Mouse (Mus musculus): ENCODE measurements around the gene Col5a1. TPM values are rescaled to one million over a fixed set of nuclear protein-coding genes. Genes with fewer than 3 reads are reported as not detected.

The Col5a1 gene
- polyA plus RNA-seq, 1 experiment: 37.9 TPM

DNA sequence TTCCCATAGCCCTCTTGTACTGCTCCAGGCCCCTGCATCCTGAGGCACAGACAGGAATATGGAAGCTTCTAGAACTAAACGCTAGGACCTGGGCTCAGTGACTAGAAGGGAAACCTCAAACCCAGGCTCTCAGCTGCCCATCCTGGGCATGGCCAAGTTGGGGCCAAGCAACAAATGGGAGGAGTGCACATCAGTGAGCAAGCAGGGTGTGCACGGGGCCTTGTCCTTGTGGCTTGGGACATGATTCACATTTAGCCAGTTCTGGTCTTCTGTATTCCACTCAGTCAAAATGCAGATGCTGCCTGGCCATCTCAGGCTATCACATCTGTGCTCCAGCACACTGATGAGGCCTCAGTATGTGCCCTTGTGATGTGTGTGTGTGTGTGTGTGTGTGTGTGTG is 49.2 kb downstream of the Col5a1 start:
- Histone ChIP-seq H3K79me3 (ENCODE audit: low read depth) (peaks cover 48% of the 10 kb centered on the region), H3ac (ENCODE audit: control insufficient read depth, insufficient read length, low read depth) (no peak overlapping the region), H3K36me3 (ENCODE audit: control insufficient read depth, insufficient read depth) (peaks cover 61% of the 10 kb centered on the region), H3K27me3 (ENCODE audit: control insufficient read depth, insufficient read depth, insufficient read length) (no peaks in the 10 kb centered on the region), H3K4me3 (ENCODE audit: insufficient read depth, poor library complexity, severe bottlenecking) (no peak overlapping the region), H3K79me2 (ENCODE audit: control insufficient read depth, insufficient read depth) (peaks cover 91% of the 10 kb centered on the region)
- no peak for TF ChIP-seq USF1 (IDR thresholded peaks at IDR 0.05; ENCODE audit: low read depth)
- TF ChIP-seq CTCF (IDR thresholded peaks at IDR 0.05; ENCODE audit: control insufficient read depth, insufficient read depth, insufficient read length): no peak
- no peak for TF ChIP-seq FOSL1 (IDR thresholded peaks at IDR 0.05; ENCODE audit: insufficient read depth, low read length, poor library complexity, severe bottlenecking)
- no peak for TF ChIP-seq CEBPB (IDR thresholded peaks at IDR 0.05; ENCODE audit: low read depth)
- TF ChIP-seq MYOD1 (IDR thresholded peaks at IDR 0.05; ENCODE audit: control insufficient read depth, insufficient read length, low read depth): peak; percentile 1
- no peak for TF ChIP-seq MYOG (IDR thresholded peaks at IDR 0.05; ENCODE audit: control insufficient read depth, extremely low read depth, insufficient read length)
- TF ChIP-seq MAX (IDR thresholded peaks at IDR 0.05): peak; percentile 52

DNA sequence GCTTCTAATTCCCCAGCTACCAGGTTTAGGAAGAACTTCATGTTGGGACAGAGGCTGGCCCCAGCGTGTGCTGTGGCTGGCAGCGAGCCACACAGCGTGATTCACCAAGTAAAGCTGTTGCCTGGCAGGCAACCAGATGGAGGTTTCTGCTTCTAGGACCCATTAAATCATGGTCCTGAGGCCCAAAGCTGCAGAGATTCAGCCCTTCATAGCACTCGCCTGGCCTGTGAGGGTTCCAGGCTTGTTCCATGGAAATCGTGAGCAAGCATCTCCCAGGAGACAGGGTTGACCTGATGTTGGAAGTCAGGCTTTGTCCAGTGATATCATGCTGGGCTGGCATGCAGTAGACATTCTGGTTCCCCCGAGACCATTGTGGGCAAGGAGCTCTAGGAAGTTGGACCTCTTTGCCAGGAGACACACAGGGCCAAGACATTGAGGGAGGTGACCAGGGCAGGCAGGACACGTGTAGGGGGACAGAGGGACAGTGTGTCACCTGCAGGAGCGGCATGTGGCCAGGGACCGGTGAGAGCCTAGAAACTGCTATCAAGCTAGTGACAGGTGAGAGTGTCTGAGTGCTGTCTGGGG is 50.5 kb downstream of the Col5a1 start:
- TF ChIP-seq FOSL1 (IDR thresholded peaks at IDR 0.05; ENCODE audit: insufficient read depth, low read length, poor library complexity, severe bottlenecking) (peak; percentile 26), USF1 (IDR thresholded peaks at IDR 0.05; ENCODE audit: low read depth) (peak; percentile 19), MAX (IDR thresholded peaks at IDR 0.05) (no peak), MYOD1 (IDR thresholded peaks at IDR 0.05; ENCODE audit: control insufficient read depth, insufficient read length, low read depth) (no peak)
- H3K79me3 ChIP-seq (ENCODE audit: low read depth): peaks cover 57% of the 10 kb centered on the region
- H3K4me3 ChIP-seq (ENCODE audit: insufficient read depth, poor library complexity, severe bottlenecking): no peak overlapping the region
- H3ac ChIP-seq (ENCODE audit: control insufficient read depth, insufficient read length, low read depth): no peak overlapping the region
- H3K27me3 ChIP-seq (ENCODE audit: control insufficient read depth, insufficient read depth, insufficient read length): no peaks in the 10 kb centered on the region
- H3K79me2 ChIP-seq (ENCODE audit: control insufficient read depth, insufficient read depth): peaks cover 91% of the 10 kb centered on the region
- H3K36me3 ChIP-seq (ENCODE audit: control insufficient read depth, insufficient read depth): peaks cover 67% of the 10 kb centered on the region

DNA sequence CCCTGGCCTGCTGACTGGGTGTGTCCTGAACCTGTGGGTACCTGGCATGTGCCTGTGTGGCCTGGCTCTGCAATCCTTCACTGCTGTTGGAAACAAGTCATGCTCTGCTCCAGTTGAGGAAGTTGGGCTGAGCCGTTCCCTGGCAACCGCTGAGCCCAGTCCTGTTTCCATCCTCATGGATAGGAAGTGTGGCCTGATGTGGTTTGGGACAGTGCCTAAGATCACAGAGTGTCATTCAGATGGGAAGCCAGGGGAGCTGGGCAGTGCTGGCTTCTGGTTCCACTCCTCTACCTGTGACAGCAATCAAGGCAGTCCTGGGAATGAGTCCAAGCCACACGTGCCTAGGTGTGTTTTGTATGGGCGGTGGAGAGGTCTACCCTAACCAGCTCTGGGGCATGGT is 53.2 kb downstream of the Col5a1 start:
- peaks cover 72% of the 10 kb centered on the region for H3K36me3 ChIP-seq (ENCODE audit: control insufficient read depth, insufficient read depth)
- TF ChIP-seq FOSL1 (IDR thresholded peaks at IDR 0.05; ENCODE audit: insufficient read depth, low read length, poor library complexity, severe bottlenecking) (no peak), MAX (IDR thresholded peaks at IDR 0.05) (peak; percentile 44)
- H3K27me3 ChIP-seq (ENCODE audit: control insufficient read depth, insufficient read depth, insufficient read length): no peaks in the 10 kb centered on the region
- no peak overlapping the region for H3ac ChIP-seq (ENCODE audit: control insufficient read depth, insufficient read length, low read depth)
- no peak overlapping the region for H3K4me3 ChIP-seq (ENCODE audit: insufficient read depth, poor library complexity, severe bottlenecking)
- H3K79me2 ChIP-seq (ENCODE audit: control insufficient read depth, insufficient read depth): peaks cover 91% of the 10 kb centered on the region
- H3K79me3 ChIP-seq (ENCODE audit: low read depth): peaks cover 56% of the 10 kb centered on the region

DNA sequence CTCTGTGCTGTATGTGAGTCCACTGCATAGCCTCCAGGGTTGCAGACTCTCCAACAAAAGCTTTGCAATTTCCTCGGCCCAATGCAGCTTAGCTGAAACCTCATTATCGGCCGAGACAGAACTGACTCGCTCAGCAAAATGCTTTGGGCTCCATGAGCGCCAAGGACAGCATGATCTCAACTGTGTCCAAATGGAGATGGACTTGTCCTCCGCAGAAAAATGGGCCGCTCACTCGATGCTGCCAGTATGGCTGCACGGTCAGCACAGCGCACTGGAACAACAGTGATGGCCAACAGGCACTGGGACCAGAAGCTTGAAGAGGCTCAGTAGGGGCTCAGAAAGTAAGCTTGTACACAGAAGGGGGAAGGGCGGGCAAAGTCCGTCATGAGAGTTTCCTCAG is 53.9 kb downstream of the Col5a1 start:
- Histone ChIP-seq H3K36me3 (ENCODE audit: control insufficient read depth, insufficient read depth) (peaks cover 79% of the 10 kb centered on the region), H3ac (ENCODE audit: control insufficient read depth, insufficient read length, low read depth) (no peak overlapping the region), H3K79me3 (ENCODE audit: low read depth) (peaks cover 62% of the 10 kb centered on the region), H3K27me3 (ENCODE audit: control insufficient read depth, insufficient read depth, insufficient read length) (no peaks in the 10 kb centered on the region), H3K79me2 (ENCODE audit: control insufficient read depth, insufficient read depth) (peaks cover 91% of the 10 kb centered on the region), H3K4me3 (ENCODE audit: insufficient read depth, poor library complexity, severe bottlenecking) (no peak overlapping the region)
- no peak for TF ChIP-seq CEBPB (IDR thresholded peaks at IDR 0.05; ENCODE audit: low read depth)
- TF ChIP-seq MYOD1 (IDR thresholded peaks at IDR 0.05; ENCODE audit: control insufficient read depth, insufficient read length, low read depth): no peak
- no peak for TF ChIP-seq FOSL1 (IDR thresholded peaks at IDR 0.05; ENCODE audit: insufficient read depth, low read length, poor library complexity, severe bottlenecking)
- no peak for TF ChIP-seq MAX (IDR thresholded peaks at IDR 0.05)
- TF ChIP-seq MYOG (IDR thresholded peaks at IDR 0.05; ENCODE audit: control insufficient read depth, extremely low read depth, insufficient read length): no peak
- TF ChIP-seq CTCF (IDR thresholded peaks at IDR 0.05; ENCODE audit: control insufficient read depth, insufficient read depth, insufficient read length): no peak
- no peak for TF ChIP-seq USF1 (IDR thresholded peaks at IDR 0.05; ENCODE audit: low read depth)

DNA sequence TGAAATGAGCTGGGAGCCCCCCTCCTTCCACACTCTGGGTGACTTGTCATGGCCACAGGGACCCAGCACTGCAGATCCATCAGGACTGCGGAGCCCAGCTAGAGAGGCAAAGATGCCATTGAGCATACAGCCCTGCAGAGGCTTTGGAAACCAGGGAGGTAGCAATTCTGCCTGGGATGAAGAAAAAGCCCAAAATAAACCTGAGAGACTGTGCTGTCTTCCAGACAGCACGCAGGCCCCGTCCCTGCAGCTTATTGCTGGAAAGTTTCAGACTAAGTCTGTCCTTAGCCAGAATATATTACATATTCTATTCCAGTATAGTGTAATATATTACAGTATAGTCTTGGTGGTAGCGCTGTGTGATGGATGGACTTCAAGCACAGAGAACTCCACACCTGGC is 61.0 kb downstream of the Col5a1 start:
- Histone ChIP-seq H3K36me3 (ENCODE audit: control insufficient read depth, insufficient read depth) (peaks cover 84% of the 10 kb centered on the region), H3K79me3 (ENCODE audit: low read depth) (peaks cover 51% of the 10 kb centered on the region), H3K4me3 (ENCODE audit: insufficient read depth, poor library complexity, severe bottlenecking) (no peak overlapping the region), H3K27me3 (ENCODE audit: control insufficient read depth, insufficient read depth, insufficient read length) (no peaks in the 10 kb centered on the region), H3K79me2 (ENCODE audit: control insufficient read depth, insufficient read depth) (peaks cover 70% of the 10 kb centered on the region), H3ac (ENCODE audit: control insufficient read depth, insufficient read length, low read depth) (no peak overlapping the region)
- TF ChIP-seq MAX (IDR thresholded peaks at IDR 0.05): no peak
- TF ChIP-seq CEBPB (IDR thresholded peaks at IDR 0.05; ENCODE audit: low read depth): no peak
- no peak for TF ChIP-seq USF1 (IDR thresholded peaks at IDR 0.05; ENCODE audit: low read depth)
- TF ChIP-seq CTCF (IDR thresholded peaks at IDR 0.05; ENCODE audit: control insufficient read depth, insufficient read depth, insufficient read length): no peak
- no peak for TF ChIP-seq MYOD1 (IDR thresholded peaks at IDR 0.05; ENCODE audit: control insufficient read depth, insufficient read length, low read depth)
- no peak for TF ChIP-seq FOSL1 (IDR thresholded peaks at IDR 0.05; ENCODE audit: insufficient read depth, low read length, poor library complexity, severe bottlenecking)
- TF ChIP-seq MYOG (IDR thresholded peaks at IDR 0.05; ENCODE audit: control insufficient read depth, extremely low read depth, insufficient read length): no peak

DNA sequence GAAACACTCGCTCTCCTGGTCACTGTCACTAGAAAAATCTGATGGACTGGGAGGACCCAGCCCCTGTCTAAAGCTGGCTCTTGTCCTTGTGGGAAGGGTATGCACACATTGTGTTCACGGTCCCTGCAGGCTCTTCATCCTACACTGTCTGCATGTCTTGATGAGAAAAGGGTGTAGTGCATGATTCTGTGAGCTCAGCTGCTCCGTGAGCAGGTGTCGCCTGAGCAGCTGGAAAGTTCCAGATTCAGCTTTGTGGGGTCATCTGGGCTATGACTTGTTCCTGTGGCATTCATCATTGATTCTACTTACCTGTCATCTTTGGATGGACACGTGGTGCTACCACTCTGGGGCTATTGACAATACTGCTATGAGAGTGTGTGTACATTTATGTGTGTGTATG is 61.7 kb downstream of the Col5a1 start:
- Histone ChIP-seq H3K36me3 (ENCODE audit: control insufficient read depth, insufficient read depth) (peaks cover 84% of the 10 kb centered on the region), H3K79me2 (ENCODE audit: control insufficient read depth, insufficient read depth) (peaks cover 63% of the 10 kb centered on the region), H3ac (ENCODE audit: control insufficient read depth, insufficient read length, low read depth) (no peak overlapping the region), H3K79me3 (ENCODE audit: low read depth) (peaks cover 50% of the 10 kb centered on the region), H3K27me3 (ENCODE audit: control insufficient read depth, insufficient read depth, insufficient read length) (no peaks in the 10 kb centered on the region), H3K4me3 (ENCODE audit: insufficient read depth, poor library complexity, severe bottlenecking) (no peak overlapping the region)
- TF ChIP-seq MAX (IDR thresholded peaks at IDR 0.05): no peak
- TF ChIP-seq USF1 (IDR thresholded peaks at IDR 0.05; ENCODE audit: low read depth): no peak

Data from C2C12 (cell line).